Mouse (Mus musculus): ENCODE results near the gene Hnrnph3.
A peak's percentile ranks its signal among the peaks of the same experiment; 100 is the strongest.

The Hnrnph3 gene

DNA sequence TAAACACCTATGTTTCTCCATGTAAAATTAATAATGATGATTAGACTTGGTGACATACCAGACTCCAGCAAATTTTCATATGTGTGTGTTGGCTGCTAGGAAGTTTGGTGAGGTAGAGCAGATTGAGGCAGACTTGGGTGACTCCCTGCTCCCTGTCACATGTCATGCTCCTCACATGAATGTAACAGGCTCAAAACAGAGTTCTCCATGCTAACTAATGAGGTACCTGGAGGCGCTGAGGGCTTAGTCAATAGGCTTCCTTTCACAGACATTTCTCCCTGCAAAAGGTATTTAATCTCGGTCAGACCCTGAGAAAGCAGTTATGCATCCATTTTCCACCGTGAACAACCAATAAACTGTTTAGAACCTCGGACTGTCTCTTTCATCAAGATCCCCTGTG, 4.4 kb upstream of the Hnrnph3 start:
- no peak for DNase-seq

DNA sequence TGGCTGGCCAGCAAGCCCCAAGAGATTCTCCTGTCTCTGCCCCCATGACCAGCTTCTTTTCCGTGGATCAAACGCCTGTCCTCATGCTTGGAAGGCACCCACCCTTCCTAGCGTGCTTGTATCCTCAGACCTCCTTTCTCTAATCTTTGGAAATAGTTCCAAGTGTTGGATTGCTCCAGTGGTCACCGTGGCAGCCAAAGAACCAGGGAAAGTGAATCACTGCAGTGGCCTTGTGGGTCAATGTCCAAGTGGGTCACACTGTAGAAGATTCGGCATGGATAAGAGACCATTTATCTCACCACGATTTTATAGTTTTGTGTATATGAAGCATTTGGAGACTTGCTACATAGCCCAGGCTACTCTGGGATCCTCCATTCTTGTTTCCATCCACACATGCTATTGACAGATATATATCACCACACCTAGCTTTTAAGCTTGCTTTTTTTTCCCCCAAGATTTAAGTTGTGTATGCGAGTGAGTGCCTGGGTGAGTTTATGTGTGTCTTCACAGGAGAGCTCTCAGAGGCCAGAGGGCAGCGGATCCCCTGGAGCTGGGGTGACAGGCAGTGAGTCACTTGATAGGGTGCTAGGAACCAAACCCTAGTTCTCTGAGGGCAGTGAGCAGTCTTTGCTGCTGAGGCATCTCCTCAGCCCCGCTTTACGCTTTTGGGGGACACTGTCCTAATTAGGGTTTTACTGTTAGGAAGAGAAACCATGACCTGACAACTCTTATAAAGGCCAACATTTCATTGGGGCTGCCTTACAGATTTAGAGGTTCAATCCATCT, 3.6 kb upstream of the Hnrnph3 start:
- no peak for DNase-seq

DNA sequence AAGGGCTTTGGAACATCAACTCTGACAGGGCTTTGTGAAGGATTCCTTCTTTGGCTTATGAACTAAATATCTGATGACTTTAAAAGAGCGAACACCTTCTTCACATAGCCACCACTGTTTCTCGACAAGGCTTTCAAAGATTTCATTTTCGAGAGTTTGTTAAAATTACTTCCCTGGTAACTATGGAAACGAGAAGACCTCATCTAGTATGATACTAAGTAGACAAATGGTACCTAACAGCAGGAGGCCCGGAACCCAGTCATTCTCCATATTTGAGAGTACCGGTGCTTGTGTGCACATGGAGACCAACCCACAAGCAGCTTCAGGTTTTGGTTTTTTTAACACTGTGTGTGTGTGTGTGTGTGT, 2.8 kb upstream of the Hnrnph3 start:
- DNase-seq = no peak

DNA sequence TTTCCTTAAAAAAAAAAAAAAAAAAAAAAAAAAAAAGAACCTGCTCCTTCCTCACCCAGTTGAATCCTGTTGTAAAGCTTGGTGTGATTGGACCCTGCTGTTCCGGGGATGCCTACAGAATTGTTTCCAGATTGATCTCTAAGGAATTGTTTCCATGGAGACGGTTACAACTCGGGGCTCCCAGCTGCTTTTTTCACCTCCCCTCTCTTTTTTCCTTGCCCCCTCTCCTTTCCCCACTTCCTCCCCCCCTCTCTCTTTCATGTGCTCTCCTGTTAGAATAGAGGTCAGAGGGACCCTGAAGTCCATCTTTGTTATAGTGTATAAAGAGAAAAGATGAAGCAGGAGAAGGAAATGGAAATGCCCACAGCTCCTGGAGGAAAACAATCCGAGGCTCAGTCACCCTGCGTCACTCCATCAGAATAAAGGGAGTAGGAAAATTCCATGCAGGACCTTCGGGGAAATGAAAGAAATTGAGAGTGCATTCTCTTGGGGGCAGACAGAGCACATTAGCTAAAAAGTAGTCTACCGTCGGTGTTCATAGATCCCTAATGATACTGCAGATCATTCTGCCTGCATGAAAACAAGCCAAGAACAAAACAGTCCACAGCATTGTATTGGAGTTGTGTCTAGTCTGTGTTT, 2.3 kb upstream of the Hnrnph3 start:
- no peak for DNase-seq

- DNase-seq = no peak
These were observed 1.5 kb upstream of the Hnrnph3 start for GRCm38 (mm10) chr10:63025491-63026011.

- no peak for DNase-seq
These were observed 999 bp upstream of the Hnrnph3 start for GRCm38 (mm10) chr10:63025016-63025415.

DNA sequence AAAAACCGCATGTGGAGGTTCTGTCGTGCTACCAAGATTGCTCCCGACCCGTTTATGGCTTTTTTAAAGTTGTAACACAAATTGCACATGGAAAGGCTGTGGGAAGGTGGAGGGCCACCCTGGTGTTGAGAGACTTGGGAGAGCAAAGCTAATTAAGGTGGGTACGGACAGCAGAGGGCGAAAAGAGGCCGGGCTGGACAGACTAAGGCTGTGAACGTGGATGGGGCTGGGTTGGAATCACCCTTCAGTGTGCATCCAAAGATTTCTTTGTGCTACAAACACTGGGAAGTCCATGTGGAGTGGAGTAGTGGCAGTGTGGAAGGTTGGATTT, 528 bp upstream of the Hnrnph3 start:
- DNase-seq = peak; percentile 77

GRCm38 (mm10) chr10:63023121-63023748, 782 bp downstream of the Hnrnph3 start:
- peak; percentile 60 for DNase-seq

DNA sequence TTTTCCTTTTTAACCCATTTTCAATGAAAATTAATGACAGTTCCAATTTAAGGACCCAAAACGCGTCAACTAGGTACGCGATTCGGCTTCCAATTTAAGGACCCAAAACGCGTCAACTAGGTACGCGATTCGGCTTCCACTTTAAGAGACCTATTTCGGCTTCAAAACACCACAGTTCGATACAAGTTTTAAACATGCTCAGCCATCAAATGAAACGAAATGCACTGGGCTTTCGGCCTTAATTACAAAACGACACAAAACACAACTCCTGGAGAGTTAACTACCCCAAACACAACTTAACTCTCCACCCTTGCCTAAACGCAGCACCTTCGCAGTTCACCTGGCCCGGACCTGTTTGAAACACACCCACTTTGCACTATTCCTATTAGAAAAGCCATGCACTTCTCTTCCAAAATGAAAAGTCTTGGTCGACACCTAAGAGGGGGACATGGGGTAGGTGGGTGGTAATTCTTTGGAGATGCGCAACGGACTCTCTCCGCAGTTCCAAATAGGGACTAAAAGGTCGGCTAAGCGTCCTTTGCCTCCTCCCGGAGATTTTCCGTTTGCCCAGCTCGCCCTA, 1.4 kb downstream of the Hnrnph3 start:
- DNase-seq = no peak

DNA sequence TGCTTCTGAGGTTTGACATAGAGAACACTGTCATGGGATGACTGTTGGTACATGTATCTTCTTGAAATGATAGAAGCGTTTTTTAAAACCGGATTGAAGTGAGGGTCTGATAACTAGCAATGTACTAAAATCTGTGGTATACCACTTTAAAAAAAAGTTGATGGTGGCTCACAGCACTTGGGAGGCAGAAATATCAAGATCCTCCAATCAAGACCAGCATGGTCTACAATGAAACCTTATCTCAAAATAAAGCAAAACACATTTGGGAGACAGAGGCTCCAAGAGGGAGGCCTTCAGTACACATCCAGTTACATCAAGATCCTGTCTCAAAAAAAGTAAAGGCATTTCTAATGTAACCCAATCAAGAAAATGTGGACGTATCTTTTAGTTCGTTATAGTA, 2.3 kb downstream of the Hnrnph3 start:
- no peak for DNase-seq

DNA sequence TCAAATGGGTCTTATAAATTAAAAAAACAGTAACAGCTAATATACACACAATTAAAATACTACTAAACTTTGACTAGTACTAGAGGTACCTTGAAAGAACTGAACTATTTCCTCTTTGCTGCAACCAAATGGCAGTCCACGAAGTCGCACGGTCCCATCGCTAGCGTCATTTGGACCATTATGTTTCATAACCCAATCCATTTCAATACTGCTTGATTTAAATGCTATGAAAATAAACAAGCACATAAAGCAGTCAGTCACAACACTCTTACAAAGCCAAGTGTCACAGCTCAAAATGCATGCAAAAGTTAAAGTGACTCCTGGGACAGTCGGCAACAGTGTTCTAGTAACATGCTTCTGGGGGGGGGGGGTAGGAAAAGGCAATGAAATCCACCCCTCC, 4.7 kb downstream of the Hnrnph3 start:
- DNase-seq = no peak

DNA sequence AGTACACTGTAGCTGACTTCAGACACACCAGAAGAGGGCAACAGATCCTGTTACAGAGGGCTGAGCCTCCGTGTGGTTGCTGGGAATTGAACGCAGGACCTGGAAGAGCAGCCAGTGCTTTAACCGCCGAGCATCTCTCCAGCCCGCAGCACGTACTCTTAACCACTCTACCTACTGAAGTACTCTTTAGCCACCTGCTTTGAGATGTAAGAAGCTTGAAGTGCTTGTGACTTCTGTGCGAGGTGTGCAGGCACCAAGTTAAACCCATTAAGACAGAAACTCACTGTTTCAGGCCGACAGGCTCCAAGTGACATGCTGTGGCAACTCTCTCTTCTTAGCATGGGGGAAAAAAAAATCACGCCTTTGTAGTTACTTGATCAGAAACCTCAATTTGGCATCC, 9.8 kb downstream of the Hnrnph3 start:
- no peak for DNase-seq

DNA sequence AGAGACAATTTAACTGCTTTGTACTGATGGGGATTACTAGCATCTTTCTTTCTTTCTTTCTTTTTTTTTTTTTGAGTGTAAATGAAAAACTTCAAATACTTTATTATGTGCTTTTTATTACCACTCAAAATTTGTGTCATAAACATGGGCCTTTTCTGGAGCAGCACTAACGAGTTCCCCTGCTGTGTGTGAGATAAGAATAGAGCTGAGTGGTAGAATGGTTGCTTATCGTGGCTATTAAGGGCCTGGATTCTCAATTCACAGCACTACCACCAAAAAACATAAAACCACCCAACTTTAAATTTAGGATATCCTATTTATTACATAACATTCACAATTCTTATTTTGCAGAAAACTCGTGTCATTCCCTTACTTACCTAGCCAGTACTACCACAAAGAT, 10.5 kb downstream of the Hnrnph3 start:
- no peak for DNase-seq

DNA sequence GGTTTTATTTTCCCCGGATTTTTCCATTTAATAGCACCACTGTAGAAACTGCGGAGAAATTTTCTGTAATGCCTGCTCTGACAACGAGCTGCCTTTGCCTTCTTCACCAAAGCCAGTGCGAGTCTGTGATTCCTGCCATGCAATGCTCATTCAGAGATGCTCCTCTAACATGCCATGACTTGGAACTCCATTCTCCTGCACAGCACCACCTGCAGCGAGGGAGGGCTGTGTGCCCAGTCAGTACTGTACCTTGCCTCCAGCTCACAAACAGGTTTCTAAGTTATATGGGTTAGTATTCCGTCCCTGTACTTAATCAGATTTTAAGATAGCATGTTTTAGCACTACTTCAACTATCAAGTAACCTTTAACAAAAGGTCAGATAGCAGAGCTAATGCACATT, 12.5 kb downstream of the Hnrnph3 start:
- no peak for DNase-seq

- no peak for DNase-seq
These were observed 13.7 kb downstream of the Hnrnph3 start for GRCm38 (mm10) chr10:63010268-63010667.

DNA sequence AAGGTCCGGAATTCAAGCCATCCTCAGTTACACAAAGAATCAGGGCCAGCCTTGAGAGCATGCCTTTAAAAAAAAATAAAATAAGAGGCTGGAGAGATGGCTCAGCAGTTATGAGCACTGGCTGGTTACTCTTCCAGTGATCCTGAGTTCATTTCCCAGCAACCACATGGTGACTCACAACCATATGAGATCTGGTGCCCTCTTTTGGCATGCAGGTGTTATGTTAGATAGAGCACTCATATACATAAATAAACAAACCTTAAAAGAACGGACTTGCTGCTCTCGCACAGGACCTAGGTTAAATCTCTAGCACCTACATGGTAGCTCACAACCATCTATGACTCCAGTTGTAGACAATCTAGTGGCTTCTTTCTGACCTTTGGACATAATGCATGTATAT, 15.8 kb downstream of the Hnrnph3 start:
- no peak for DNase-seq

DNA sequence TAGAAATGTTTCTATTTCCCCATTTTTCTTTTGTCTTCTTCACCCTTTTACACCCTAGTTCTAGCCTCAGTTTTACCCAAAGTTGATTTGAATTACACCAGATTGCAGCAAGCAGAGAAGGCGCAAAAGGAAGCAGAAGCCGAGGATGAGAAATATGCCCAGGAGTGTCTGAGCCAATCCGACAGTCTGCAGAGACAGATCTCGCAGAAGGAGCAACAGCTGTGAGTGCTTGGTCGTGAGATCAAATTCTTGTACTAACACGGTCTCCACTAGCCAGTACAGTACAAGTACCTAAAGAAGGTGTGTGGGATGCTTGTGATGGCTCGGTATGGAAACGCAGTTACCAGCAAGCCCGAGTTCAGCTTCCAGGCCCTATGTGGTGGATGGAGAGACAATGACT, 19.5 kb downstream of the Hnrnph3 start:
- DNase-seq = no peak

DNA sequence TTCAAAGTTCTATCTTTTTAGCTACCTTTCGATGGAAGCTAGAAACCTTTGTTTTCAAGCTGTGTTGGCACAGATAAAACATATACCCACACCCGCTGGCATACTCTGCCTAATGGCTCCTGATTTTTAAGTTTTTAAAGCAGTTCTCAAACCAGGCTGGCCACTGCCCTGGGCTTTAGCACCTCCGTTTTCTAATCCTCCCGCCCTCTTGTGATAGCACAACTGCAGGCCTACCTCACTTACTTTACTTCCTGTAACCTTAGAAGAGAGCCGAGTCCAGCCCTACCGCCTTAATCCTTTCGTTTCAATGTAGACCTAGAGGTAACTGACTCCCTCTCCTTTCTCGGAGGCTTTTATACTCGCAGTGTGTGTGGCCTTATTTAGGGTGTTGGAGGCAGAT, 20.8 kb downstream of the Hnrnph3 start:
- DNase-seq = no peak

DNA sequence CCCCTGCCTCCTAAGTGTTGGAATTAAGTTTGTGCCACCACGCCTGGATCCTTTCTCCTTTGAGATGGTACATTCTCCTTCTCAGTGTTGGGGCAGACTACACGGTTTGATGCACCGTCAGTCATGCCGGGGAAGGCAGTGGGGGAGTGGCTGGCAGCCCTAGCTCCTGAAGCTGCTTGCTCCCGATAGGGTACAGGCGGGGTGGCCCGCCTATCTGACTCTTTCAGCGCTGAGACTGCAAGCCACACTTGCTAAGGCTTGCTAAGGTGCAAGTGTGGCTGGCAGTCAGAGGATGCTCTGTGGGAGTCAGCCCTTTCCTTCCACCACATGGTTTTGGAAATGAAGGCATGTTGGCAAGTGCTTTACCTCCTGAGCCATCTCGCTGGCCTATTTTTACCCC, 23.4 kb downstream of the Hnrnph3 start:
- DNase-seq = no peak

GRCm38 (mm10) chr10:62993991-62994390, 30.0 kb downstream of the Hnrnph3 start:
- no peak for DNase-seq

DNA sequence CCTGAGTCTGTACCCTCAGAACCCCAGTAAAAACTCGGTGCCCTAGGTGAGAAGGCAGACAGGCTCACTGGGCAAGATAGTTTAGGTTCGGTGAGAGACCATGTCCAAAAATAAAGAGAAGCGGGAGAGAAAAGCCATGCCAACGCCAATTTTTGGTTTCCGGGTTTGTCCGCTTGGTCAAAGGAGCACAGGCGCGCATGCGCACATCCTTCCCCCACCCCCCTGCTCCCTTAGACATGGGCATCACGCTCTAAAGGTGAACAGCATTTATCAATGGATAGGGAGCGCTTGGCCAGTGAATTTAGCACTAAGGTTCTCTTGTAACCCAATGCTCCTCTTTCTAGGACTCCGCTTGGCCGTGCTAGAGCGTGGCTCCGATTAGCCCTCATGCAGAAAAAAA, 33.4 kb downstream of the Hnrnph3 start:
- DNase-seq = no peak

DNA sequence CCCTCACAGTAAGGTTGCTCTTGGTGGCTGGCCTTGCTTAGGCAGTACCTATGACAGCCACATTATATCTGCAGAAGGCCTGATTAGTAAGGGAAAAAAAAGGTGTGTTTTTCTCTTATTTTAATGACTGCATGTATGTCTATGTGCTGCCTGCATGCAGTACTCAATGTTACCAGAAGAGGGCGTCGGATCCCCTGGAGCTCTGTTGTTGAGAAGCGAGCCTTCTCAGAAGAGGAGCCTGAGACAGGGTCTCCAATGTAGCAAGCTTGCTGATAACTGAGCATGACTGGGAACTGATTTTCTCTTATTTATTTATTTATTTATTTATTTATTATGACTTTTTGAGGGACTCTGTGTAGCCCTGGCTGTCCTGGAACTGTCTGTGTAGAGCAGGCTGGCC, 36.7 kb downstream of the Hnrnph3 start:
- DNase-seq = no peak

GRCm38 (mm10) chr10:62984495-62984894, 39.5 kb downstream of the Hnrnph3 start:
- peak; percentile 24 for DNase-seq

- DNase-seq = no peak
These were observed 39.9 kb downstream of the Hnrnph3 start for GRCm38 (mm10) chr10:62984072-62984471.
